Mouse (Mus musculus) B cell, adult 62 days (primary cell): ENCODE data around the gene Tsen15. TPM values are rescaled to one million over a fixed set of nuclear protein-coding genes. Genes with fewer than 3 reads are reported as not detected.

Source experiments
- total RNA-seq: library from RNA; stranded (reverse); gene quantifications from 4 replicates; pipeline ENCODE4 v1.2.4, GENCODE M21; 2023

Tsen15 gene
- total RNA-seq: 20.6 to 25.0 TPM (median 21.7 TPM) in 4 replicates

DNA sequence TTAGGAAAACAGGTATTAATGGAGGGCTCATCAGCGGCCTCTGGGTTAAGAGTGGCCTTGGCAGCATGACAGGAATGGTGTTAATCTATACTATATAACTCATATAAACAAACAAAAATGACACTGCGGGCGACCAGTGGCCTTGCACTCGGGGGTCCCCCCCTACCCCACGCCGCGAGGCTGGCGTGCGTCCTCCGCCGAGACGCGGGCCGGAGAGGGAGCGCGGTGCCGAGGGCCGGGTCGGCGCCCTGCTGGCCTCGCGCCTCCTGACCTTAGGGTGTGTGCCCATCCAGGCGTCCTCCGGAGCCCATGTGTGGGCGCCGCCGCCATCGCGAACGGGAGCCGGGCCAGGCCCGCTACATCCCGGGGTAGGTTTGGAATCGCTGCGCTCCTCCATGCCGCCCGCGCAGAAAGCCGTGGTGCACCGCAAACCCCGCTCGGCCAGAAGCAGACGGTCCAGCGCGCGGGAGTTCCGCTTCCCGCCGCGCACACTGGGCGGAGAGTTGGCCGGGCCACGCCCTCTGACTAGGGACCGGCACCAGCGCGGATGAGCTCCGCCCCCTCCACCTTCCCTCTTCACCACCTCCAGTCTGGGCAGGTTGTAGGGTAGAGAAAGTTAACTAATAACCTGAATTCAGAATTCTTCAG, at the start of gene Tsen15:
Gene Tsen15, minus strand, starts transcription at position 501 of the 648 bp plus-strand sequence.

DNA sequence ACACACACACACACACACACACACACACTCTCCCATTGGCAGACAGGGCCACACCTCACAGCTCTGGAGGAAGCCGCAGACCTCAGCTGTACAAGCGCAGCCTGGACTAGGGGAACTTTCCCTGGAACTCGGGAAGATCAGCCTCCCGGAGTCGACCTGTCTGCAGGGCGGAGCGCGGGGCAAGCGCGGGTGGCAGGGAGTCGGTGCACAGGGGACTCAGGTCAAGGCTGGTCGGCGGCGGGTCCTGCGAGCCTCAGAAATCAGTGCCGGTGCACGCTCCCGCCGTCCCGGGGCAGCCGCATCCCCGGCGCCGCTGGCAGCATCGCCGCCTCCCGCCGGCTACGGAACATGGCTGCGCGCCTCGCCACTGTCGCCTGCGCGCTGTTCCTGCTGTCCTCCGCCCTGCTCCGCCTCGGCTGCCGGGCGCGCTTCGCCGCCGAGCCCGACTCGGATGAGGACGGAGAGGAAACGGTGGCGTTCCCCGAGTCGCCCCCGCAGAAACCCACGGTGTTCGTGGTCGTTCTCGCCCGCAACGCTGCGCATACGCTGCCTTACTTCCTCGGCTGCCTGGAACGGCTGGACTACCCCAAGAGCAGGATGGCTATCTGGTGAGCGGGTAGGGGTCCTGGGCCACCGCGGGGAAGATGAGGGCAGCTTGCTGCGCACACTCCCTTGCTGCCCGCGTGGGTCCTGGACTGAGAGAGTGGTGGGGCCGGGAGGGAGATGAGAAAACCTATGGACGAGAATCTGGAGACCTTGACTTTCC, 13.5 kb upstream of the Tsen15 start, which contains the start of gene Colgalt2:
Gene Colgalt2, plus strand, starts transcription at position 41 of the 766 bp plus-strand sequence.

Other genes with a start within 250 kb of the Tsen15 start
- not detected in 4 replicates for gene Colgalt2, start 13.1 kb upstream of the Tsen15 start, total RNA-seq